Mouse (Mus musculus) ES-E14 (cell line): ENCODE measurements around the gene Megf11. TPM values are rescaled to one million over a fixed set of nuclear protein-coding genes. Genes with fewer than 3 reads are reported as not detected.
A peak's percentile ranks its signal among the peaks of the same experiment; 100 is the strongest.

Experiments
- DNase-seq: peaks from one replicate; pipeline ENCODE4 v3.0.0-alpha.2; 2013; ENCODE audit warnings: low read depth, low spot score
- H3K27ac ChIP-seq: 2 replicates; pipeline ENCODE4 v1.5.1; 2012; ENCODE audit warnings: low read depth, mild to moderate bottlenecking, low read length, moderate library complexity, mixed read lengths; ENCODE audit not compliant: poor library complexity, insufficient read depth, severe bottlenecking
- H3K36me3 ChIP-seq: 2 replicates; pipeline ENCODE4 v1.6.1; 2012; ENCODE audit warnings: mild to moderate bottlenecking, low read length, moderate library complexity, mixed read lengths; ENCODE audit not compliant: control insufficient read depth, poor library complexity, insufficient read depth, severe bottlenecking
- H3K4me1 ChIP-seq, 2 experiments: fragments of 150-350 bp in 1 of 2; sonication (generic) in 1 of 2; 2 replicates each; pipeline ENCODE4 v1.6.1; 2012; ENCODE audit warnings: low read length in 2 of 2, mild to moderate bottlenecking in 1 of 2, mixed read lengths in 1 of 2; ENCODE audit not compliant: control insufficient read depth in 2 of 2, insufficient read depth in 2 of 2, poor library complexity in 1 of 2
- H3K4me3 ChIP-seq, 2 experiments: fragments of 150-350 bp in 1 of 2; sonication (generic) in 1 of 2; 2 replicates each; pipeline ENCODE4 v1.5.1; 2012; ENCODE audit warnings: low read length in 2 of 2, low read depth in 1 of 2, mild to moderate bottlenecking in 1 of 2, mixed read lengths in 1 of 2; ENCODE audit not compliant: insufficient read depth in 1 of 2, poor library complexity in 1 of 2, severe bottlenecking in 1 of 2
- H3K9ac ChIP-seq: 2 replicates; pipeline ENCODE4 v1.6.1; 2012; ENCODE audit warnings: low read depth, mild to moderate bottlenecking, low read length, mixed read lengths; ENCODE audit not compliant: poor library complexity, insufficient read depth, severe bottlenecking
- H3K9me3 ChIP-seq: fragments of 150-350 bp; sonication (generic); 2 replicates; pipeline ENCODE4 v1.6.1; 2012; ENCODE audit warnings: low read depth, mild to moderate bottlenecking, low read length; ENCODE audit not compliant: control insufficient read depth, insufficient read depth
- CHD2 ChIP-seq: IDR thresholded peaks from 2 replicates; pipeline ENCODE4 v1.6.1; 2014; ENCODE audit warnings: mild to moderate bottlenecking, low read depth, low read length, inconsistent platforms
- HCFC1 ChIP-seq: IDR thresholded peaks from 2 replicates; pipeline ENCODE4 v1.6.1; 2012; ENCODE audit warnings: low read length, inconsistent platforms, borderline replicate concordance; ENCODE audit not compliant: insufficient read depth
- MAFK ChIP-seq: IDR thresholded peaks from 2 replicates; pipeline ENCODE4 v1.6.1; 2014; ENCODE audit warnings: mild to moderate bottlenecking, low read depth, low read length, inconsistent platforms; ENCODE audit not compliant: insufficient read depth
- ZC3H11A ChIP-seq: IDR thresholded peaks from 2 replicates; pipeline ENCODE4 v1.6.1; 2012; ENCODE audit warnings: low read depth, mild to moderate bottlenecking, inconsistent platforms, low read length, borderline replicate concordance
- ZNF384 ChIP-seq: IDR thresholded peaks from 2 replicates; pipeline ENCODE4 v1.6.1; 2012; ENCODE audit warnings: low read depth, low read length, inconsistent platforms
- in situ Hi-C, 2 experiments: fragments of 600-800 bp; cut with MboI; formaldehyde crosslinking; loops; one replicate each; pipeline ENCODE4 v1.15.1; 2025; ENCODE audit warnings: low sequenced_read_pairs in 2 of 2, inconsistent platforms in 1 of 2; ENCODE audit not compliant: unreplicated experiment in 2 of 2
- total RNA-seq: library from RNA; depleted of rRNA; stranded (reverse); fragments of 300-350 nt; gene quantifications from 2 replicates; pipeline ENCODE4 v1.2.3, GENCODE M21; 2012

Megf11 gene
- total RNA-seq, 1 experiment: 7.5 TPM

GRCm38 (mm10) chr9:64623361-64623760 is 237.9 kb downstream of the Megf11 start:
- H3K9ac ChIP-seq: no peak overlapping the region
- DNase-seq: no peak
- no peaks in the 10 kb centered on the region for H3K9me3 ChIP-seq
- no peaks in the 10 kb centered on the region for H3K36me3 ChIP-seq
- no peak for TF ChIP-seq ZC3H11A
- TF ChIP-seq CHD2: no peak
- TF ChIP-seq HCFC1: no peak
- TF ChIP-seq ZNF384: no peak
- no peak for TF ChIP-seq MAFK
- H3K4me3 ChIP-seq: no peak overlapping the region
- H3K27ac ChIP-seq: no peak overlapping the region
- in situ Hi-C loops: no loop called here
- peaks cover 1 to 23% of the 10 kb centered on the region in 2 experiments; a peak in 1 of 4 replicates for H3K4me1 ChIP-seq

- Histone ChIP-seq H3K9ac (no peak overlapping the region), H3K27ac (no peak overlapping the region), H3K4me1 (peaks cover 1 to 23% of the 10 kb centered on the region in 2 experiments; a peak in 1 of 4 replicates), H3K36me3 (no peaks in the 10 kb centered on the region), H3K9me3 (no peaks in the 10 kb centered on the region), H3K4me3 (no peak overlapping the region)
- in situ Hi-C loops: no loop called here
- TF ChIP-seq MAFK (no peak), ZC3H11A (no peak), CHD2 (no peak), ZNF384 (no peak), HCFC1 (no peak)
- peak; percentile 69 for DNase-seq
Observed at GRCm38 (mm10) chr9:64624536-64624935, 239.1 kb downstream of the Megf11 start.

GRCm38 (mm10) chr9:64629802-64630201 is 244.4 kb downstream of the Megf11 start:
- H3K9ac ChIP-seq: no peak overlapping the region
- TF ChIP-seq CHD2 (no peak), HCFC1 (no peak), ZNF384 (no peak), ZC3H11A (no peak), MAFK (no peak)
- H3K4me3 ChIP-seq: no peak overlapping the region
- H3K4me1 ChIP-seq: peaks cover 1 to 6% of the 10 kb centered on the region in 2 experiments; a peak in 1 of 4 replicates
- DNase-seq: no peak
- H3K27ac ChIP-seq: no peak overlapping the region
- no peaks in the 10 kb centered on the region for H3K9me3 ChIP-seq
- in situ Hi-C loops: no loop called here
- no peaks in the 10 kb centered on the region for H3K36me3 ChIP-seq

- peaks cover 0 to 2% of the 10 kb centered on the region in 2 experiments; a peak in 1 of 4 replicates for H3K4me1 ChIP-seq
- H3K9ac ChIP-seq: no peak overlapping the region
- H3K27ac ChIP-seq: no peak overlapping the region
- H3K36me3 ChIP-seq: no peaks in the 10 kb centered on the region
- H3K9me3 ChIP-seq: no peaks in the 10 kb centered on the region
- in situ Hi-C loops: no loop called here
- no peak for TF ChIP-seq CHD2
- no peak for TF ChIP-seq ZNF384
- no peak for TF ChIP-seq ZC3H11A
- no peak for TF ChIP-seq MAFK
- TF ChIP-seq HCFC1: no peak
- DNase-seq: no peak
- H3K4me3 ChIP-seq: no peak overlapping the region
Observed at GRCm38 (mm10) chr9:64633169-64633568, 247.7 kb downstream of the Megf11 start.
